Mouse (Mus musculus) midbrain, embryonic 16.5 days (tissue): Measurements from ENCODE around the gene Il17c. TPM values are rescaled to one million over a fixed set of nuclear protein-coding genes. Genes with fewer than 3 reads are reported as not detected.

Source experiments
- ATAC-seq: fragments of 200-750 bp; cut with Nextera tagmentation; 2 replicates; pipeline ENCODE4 v1.8.0; 2017; ENCODE audit warnings: moderate TSS enrichment
- H3K27ac ChIP-seq: fragments of 300-500 bp; sonication (generic); 2 replicates; pipeline ENCODE4 v1.5.1; 2014; ENCODE audit warnings: mild to moderate bottlenecking, low read length, mixed read lengths
- H3K27me3 ChIP-seq: fragments of 300-500 bp; sonication (generic); 2 replicates; pipeline ENCODE4 v1.6.1; 2014; ENCODE audit warnings: low read depth, low read length, mixed read lengths; ENCODE audit not compliant: control insufficient read depth, insufficient read depth
- H3K36me3 ChIP-seq: fragments of 300-500 bp; sonication (generic); 2 replicates; pipeline ENCODE4 v1.6.1; 2014; ENCODE audit warnings: mild to moderate bottlenecking, low read length, moderate library complexity, mixed read lengths; ENCODE audit not compliant: control insufficient read depth, insufficient read depth
- H3K4me1 ChIP-seq: fragments of 300-500 bp; sonication (generic); 2 replicates; pipeline ENCODE4 v1.6.1; 2014; ENCODE audit warnings: mild to moderate bottlenecking, low read length, mixed read lengths; ENCODE audit not compliant: control insufficient read depth, insufficient read depth
- H3K4me2 ChIP-seq: fragments of 300-500 bp; sonication (generic); 2 replicates; pipeline ENCODE4 v1.6.1; 2014; ENCODE audit warnings: mild to moderate bottlenecking, low read length, mixed read lengths
- H3K4me3 ChIP-seq: fragments of 300-500 bp; sonication (generic); 2 replicates; pipeline ENCODE4 v1.5.1; 2014; ENCODE audit warnings: low read depth, mild to moderate bottlenecking, low read length, moderate library complexity, mixed read lengths
- H3K9ac ChIP-seq: fragments of 300-500 bp; sonication (generic); 2 replicates; pipeline ENCODE4 v1.6.1; 2014; ENCODE audit warnings: low read depth, low read length, mixed read lengths
- H3K9me3 ChIP-seq: fragments of 300-500 bp; sonication (generic); replicated peaks from 2 replicates; pipeline ENCODE4 v1.6.1; 2014; ENCODE audit warnings: mild to moderate bottlenecking, low read length, mixed read lengths; ENCODE audit not compliant: control insufficient read depth, poor library complexity, severe bottlenecking
- WGBS: fragments of 180-500 bp; shearing (Covaris S2); extraction: QIAGEN DNeasy Blood & Tissue Kit; methylation state at CpG from one replicate; pipeline ENCODE4 v1.1.7; 2014; 5-methylcytosine and 5-hydroxymethylcytosine counted together
- polyA plus RNA-seq: library from polyadenylated mRNA; unstranded; fragments of >200 nt; fragmentation: Nextera tagmentation; extraction: Ambion mirVana; gene quantifications from 2 replicates; pipeline ENCODE4 v1.2.1, GENCODE M21; 2015

Il17c gene
- polyA plus RNA-seq, 1 experiment from 2014 or later, result not detected

GRCm38 (mm10) chr8:122426145-122426544, 4.3 kb downstream of the Il17c start:
- H3K4me2 ChIP-seq, result no peak overlapping the region
- WGBS, result 88% methylated on average over 9 of the region's 9 CpGs
- H3K4me1 ChIP-seq, result no peaks in the 10 kb centered on the region
- H3K27ac ChIP-seq, result no peak overlapping the region
- no peaks in the 10 kb centered on the region for H3K27me3 ChIP-seq
- no peaks in the 10 kb centered on the region for H3K36me3 ChIP-seq
- no peak for ATAC-seq
- H3K9ac ChIP-seq, result no peak overlapping the region
- H3K4me3 ChIP-seq, result no peak overlapping the region
- no peaks in the 10 kb centered on the region for H3K9me3 ChIP-seq

GRCm38 (mm10) chr8:122427607-122428006, 5.8 kb downstream of the Il17c start:
- WGBS, result 94% methylated on average over 7 of the region's 7 CpGs
- Histone ChIP-seq H3K27me3 (no peaks in the 10 kb centered on the region), H3K36me3 (no peaks in the 10 kb centered on the region)

GRCm38 (mm10) chr8:122428163-122428562, 6.3 kb downstream of the Il17c start:
- H3K9me3 ChIP-seq, result no peaks in the 10 kb centered on the region
- WGBS, result 92% methylated on average over 9 of the region's 9 CpGs
- no peak for ATAC-seq

More at GRCm38 (mm10) chr8:122427607-122428006, 5.8 kb downstream of the Il17c start:
- Histone ChIP-seq H3K4me3 (no peak overlapping the region), H3K4me1 (peaks cover 2% of the 10 kb centered on the region; the same call in 1 of the 2 replicates), H3K27ac (no peak overlapping the region), H3K9me3 (no peaks in the 10 kb centered on the region), H3K9ac (no peak overlapping the region), H3K4me2 (no peak overlapping the region)
- no peak for ATAC-seq

GRCm38 (mm10) chr8:122430058-122430636, 8.3 kb downstream of the Il17c start:
- H3K9me3 ChIP-seq, result no peaks in the 10 kb centered on the region
- H3K4me3 ChIP-seq, result no peak overlapping the region
- ATAC-seq, result no peak
- H3K4me2 ChIP-seq, result no peak overlapping the region
- peaks cover 14% of the 10 kb centered on the region for H3K36me3 ChIP-seq
- no peak overlapping the region for H3K27ac ChIP-seq
- H3K9ac ChIP-seq, result no peak overlapping the region
- no peaks in the 10 kb centered on the region for H3K27me3 ChIP-seq
- peaks cover 5% of the 10 kb centered on the region for H3K4me1 ChIP-seq
- WGBS, result 80% methylated on average over 10 of the region's 10 CpGs

More at GRCm38 (mm10) chr8:122428163-122428562, 6.3 kb downstream of the Il17c start:
- no peak overlapping the region for H3K9ac ChIP-seq
- H3K4me1 ChIP-seq, result peaks cover 5% of the 10 kb centered on the region
- H3K36me3 ChIP-seq, result no peaks in the 10 kb centered on the region
- H3K27ac ChIP-seq, result no peak overlapping the region
- H3K27me3 ChIP-seq, result no peaks in the 10 kb centered on the region
- H3K4me3 ChIP-seq, result no peak overlapping the region
- H3K4me2 ChIP-seq, result no peak overlapping the region

GRCm38 (mm10) chr8:122430646-122431045, 8.8 kb downstream of the Il17c start:
- Histone ChIP-seq H3K4me1 (peaks cover 5% of the 10 kb centered on the region), H3K27me3 (no peaks in the 10 kb centered on the region), H3K9ac (no peak overlapping the region), H3K4me2 (no peak overlapping the region), H3K36me3 (peaks cover 19% of the 10 kb centered on the region), H3K9me3 (no peaks in the 10 kb centered on the region), H3K27ac (no peak overlapping the region), H3K4me3 (no peak overlapping the region)
- ATAC-seq, result no peak
- 82% methylated on average over 3 of the region's 3 CpGs for WGBS

- 40% methylated on average over 18 of the region's 18 CpGs for WGBS
These were observed 10.0 kb downstream of the Il17c start for GRCm38 (mm10) chr8:122431694-122432442.

GRCm38 (mm10) chr8:122432443-122433268, 10.8 kb downstream of the Il17c start, which contains the start of gene Cyba:
Gene Cyba, minus strand, starts transcription at chr8:122432930.
- Histone ChIP-seq H3K9me3 (no peaks in the 10 kb centered on the region), H3K4me1 (peaks cover 5% of the 10 kb centered on the region), H3K4me3 (peak within 1 kb of the TSS; percentile 28), H3K27ac (no peak within 1 kb of the TSS), H3K9ac (peak within 1 kb of the TSS; percentile 3; the same call in 1 of the 2 replicates), H3K4me2 (peak within 1 kb of the TSS; percentile 38), H3K27me3 (no peaks in the 10 kb centered on the region), H3K36me3 (peaks cover 35% of the 10 kb centered on the region)
- ATAC-seq, result peak; percentile 77
- 6% methylated on average over 42 of the region's 45 CpGs for WGBS

More at GRCm38 (mm10) chr8:122431694-122432442, 10.0 kb downstream of the Il17c start:
- Histone ChIP-seq H3K4me3 (peak overlapping the region; percentile 28), H3K4me1 (peaks cover 5% of the 10 kb centered on the region), H3K9me3 (no peaks in the 10 kb centered on the region), H3K36me3 (peaks cover 28% of the 10 kb centered on the region), H3K27ac (no peak overlapping the region), H3K4me2 (peak overlapping the region; percentile 38), H3K27me3 (no peaks in the 10 kb centered on the region), H3K9ac (peak overlapping the region; percentile 3; the same call in 1 of the 2 replicates)
- no peak for ATAC-seq

- H3K9me3 ChIP-seq, result no peaks in the 10 kb centered on the region
- H3K4me2 ChIP-seq, result no peak overlapping the region
- H3K4me1 ChIP-seq, result peaks cover 5% of the 10 kb centered on the region
- peak; percentile 36; the same call in 1 of the 2 replicates for ATAC-seq
- peaks cover 37% of the 10 kb centered on the region for H3K36me3 ChIP-seq
- no peak overlapping the region for H3K9ac ChIP-seq
- H3K4me3 ChIP-seq, result no peak overlapping the region
- H3K27me3 ChIP-seq, result no peaks in the 10 kb centered on the region
- WGBS, result 70% methylated on average over 11 of the region's 11 CpGs
- no peak overlapping the region for H3K27ac ChIP-seq
These were observed 11.6 kb downstream of the Il17c start for GRCm38 (mm10) chr8:122433269-122433905.
